Mouse (Mus musculus): ENCODE results near the gene Sirt1. TPM values are rescaled to one million over a fixed set of nuclear protein-coding genes. Genes with fewer than 3 reads are reported as not detected.

Gene Sirt1
- polyA plus RNA-seq, 1 experiment = 1.0 TPM

DNA sequence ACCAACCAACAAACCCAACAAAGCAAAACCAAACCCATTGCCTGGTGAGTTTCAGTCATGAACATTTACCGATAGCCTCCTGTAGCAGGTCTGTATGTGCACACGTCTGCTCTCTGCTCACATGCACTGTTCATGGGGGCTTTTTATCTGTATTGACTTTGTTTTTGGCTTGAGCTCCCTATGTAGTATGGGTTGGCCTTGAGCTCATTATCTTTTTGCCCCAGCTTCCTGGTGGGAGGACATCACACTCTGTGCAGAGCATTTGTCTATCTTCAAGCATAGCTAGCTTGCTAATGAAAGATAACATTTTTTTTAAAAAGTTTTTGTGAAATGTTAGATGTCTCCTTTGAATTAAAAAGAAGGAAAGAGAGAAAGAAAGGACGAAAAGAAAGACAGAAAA lies 104.5 kb downstream of the Sirt1 start:
- Histone ChIP-seq H3K27me3 (replicated peaks) (no peaks in the 10 kb centered on the region), H3K36me3 (replicated peaks; ENCODE audit: low read length) (peaks cover 77% of the 10 kb centered on the region), H3K4me1 (peaks cover 47% of the 10 kb centered on the region), H3K4me3 (replicated peaks) (peak overlapping the region; percentile 65), H3K9me3 (no peaks in the 10 kb centered on the region)
- TF ChIP-seq GATA1 (IDR thresholded peaks at IDR 0.05; ENCODE audit: borderline replicate concordance, low read length) (no peak), FLI1 (IDR thresholded peaks at IDR 0.05; ENCODE audit: low read length) (no peak)

DNA sequence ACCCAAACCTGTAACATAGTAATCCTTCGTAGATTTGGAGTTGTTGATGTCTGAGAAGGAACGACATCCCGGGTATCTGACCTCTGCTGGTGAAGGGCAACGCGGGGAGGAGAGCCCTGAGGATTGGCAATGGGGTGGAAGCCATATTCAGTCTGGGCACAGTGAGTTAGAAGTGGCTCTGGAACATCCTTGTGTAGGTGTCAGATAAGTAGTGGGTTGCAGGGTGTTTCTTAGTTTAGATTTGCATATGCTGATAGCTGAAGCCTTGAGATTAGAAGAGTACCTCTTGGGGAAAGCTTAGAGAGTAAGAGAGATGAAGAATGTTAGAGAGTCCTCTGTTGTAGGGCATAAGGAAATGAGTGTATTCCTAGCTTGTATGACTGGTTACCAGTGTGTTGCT lies 108.6 kb downstream of the Sirt1 start:
- no peaks in the 10 kb centered on the region for H3K9me3 ChIP-seq
- no peaks in the 10 kb centered on the region for H3K27me3 ChIP-seq (replicated peaks)
- peaks cover 44% of the 10 kb centered on the region for H3K4me1 ChIP-seq
- H3K4me3 ChIP-seq (replicated peaks) = no peak overlapping the region
- no peak for TF ChIP-seq FLI1 (IDR thresholded peaks at IDR 0.05; ENCODE audit: low read length)
- no peak for TF ChIP-seq GATA1 (IDR thresholded peaks at IDR 0.05; ENCODE audit: borderline replicate concordance, low read length)
- H3K36me3 ChIP-seq (replicated peaks; ENCODE audit: low read length) = peaks cover 71% of the 10 kb centered on the region

DNA sequence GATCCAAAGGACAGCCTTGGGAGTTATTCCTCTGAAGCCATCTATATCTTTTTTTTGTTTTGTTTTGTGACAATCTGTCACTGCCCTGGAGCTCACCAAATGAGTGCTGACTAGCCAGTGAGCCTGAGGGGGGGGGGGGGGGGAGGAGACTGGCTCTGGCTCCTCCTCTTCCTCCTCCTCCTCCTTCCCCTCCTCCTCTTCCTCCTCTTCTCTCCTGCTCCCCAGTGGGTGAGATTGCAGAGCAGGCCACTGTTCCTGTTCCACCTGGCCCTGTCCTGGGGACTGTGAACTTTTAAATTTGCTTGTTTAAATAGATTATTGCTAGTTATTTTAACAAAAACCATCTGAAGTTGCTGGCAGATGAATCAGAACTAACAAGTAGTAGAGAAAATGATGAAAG lies 109.1 kb downstream of the Sirt1 start:
- peak overlapping the region; percentile 28 for H3K4me3 ChIP-seq (replicated peaks)
- TF ChIP-seq GATA1 (IDR thresholded peaks at IDR 0.05; ENCODE audit: borderline replicate concordance, low read length) (no peak), FLI1 (IDR thresholded peaks at IDR 0.05; ENCODE audit: low read length) (no peak)
- no peaks in the 10 kb centered on the region for H3K9me3 ChIP-seq
- no peaks in the 10 kb centered on the region for H3K27me3 ChIP-seq (replicated peaks)
- H3K36me3 ChIP-seq (replicated peaks; ENCODE audit: low read length) = peaks cover 71% of the 10 kb centered on the region
- H3K4me1 ChIP-seq = peaks cover 39% of the 10 kb centered on the region

Other genes starting within 250 kb of the Sirt1 start
- not detected in 2 replicates for gene Mypn, start 177.8 kb downstream of the Sirt1 start, polyA plus RNA-seq (2012; ENCODE audit: insufficient read depth, low replicate concordance)
- 8.2 TPM in 1 of 2 replicates, not detected in the other for gene Herc4, start 137.9 kb downstream of the Sirt1 start, polyA plus RNA-seq (2012; ENCODE audit: insufficient read depth, low replicate concordance)
- gene Dnajc12, start 739 bp upstream of the Sirt1 start, polyA plus RNA-seq (2012; ENCODE audit: insufficient read depth, low replicate concordance) = 1.0 TPM in 1 of 2 replicates, not detected in the other
- gene Gm7075, start 40.1 kb upstream of the Sirt1 start, polyA plus RNA-seq (2012; ENCODE audit: insufficient read depth, low replicate concordance) = not detected in 2 replicates
- not detected in 2 replicates for gene Ctnna3, start 48.4 kb upstream of the Sirt1 start, polyA plus RNA-seq (2012; ENCODE audit: insufficient read depth, low replicate concordance)